Mouse (Mus musculus): ENCODE data around the gene Dync1h1.
"Not testable (repeated sequence)": the region's sequence is repeated elsewhere in the genome, so short reads cannot be mapped to it uniquely, and the experiment has no call there.

Gene Dync1h1

DNA sequence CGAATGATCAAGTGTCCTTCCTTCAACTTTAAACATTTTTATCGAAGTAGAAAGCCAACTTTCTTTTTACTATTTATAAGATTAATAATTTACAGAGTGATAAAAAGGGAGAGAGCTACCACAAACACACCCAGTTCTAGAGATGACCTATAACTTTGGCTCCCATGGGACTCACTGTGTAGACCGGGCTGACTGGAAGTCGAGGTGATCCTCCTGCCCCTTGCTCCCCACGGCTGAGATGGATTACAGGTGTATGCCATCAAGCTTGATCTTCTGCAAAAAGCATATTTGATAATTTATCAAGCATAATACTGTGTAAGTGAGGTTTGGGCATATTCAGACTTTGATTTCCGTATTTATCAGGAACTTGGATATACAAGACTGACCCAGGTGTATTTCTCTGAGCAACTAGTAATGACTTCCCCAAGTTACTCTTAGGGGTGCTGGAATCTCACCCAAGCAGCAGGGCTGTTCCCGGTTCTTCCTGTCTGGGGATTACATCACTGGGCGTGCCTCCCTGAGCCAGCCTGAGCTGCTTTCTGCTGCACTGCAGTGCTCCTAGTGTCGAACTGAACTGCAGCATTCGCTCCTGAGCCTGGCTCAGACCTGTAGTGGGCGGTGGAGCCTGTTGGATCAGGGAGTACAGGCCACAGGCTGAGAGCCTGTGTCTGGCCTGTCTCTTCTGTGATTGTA lies 7.4 kb downstream of the Dync1h1 start:
- DNase-seq, result no peak

DNA sequence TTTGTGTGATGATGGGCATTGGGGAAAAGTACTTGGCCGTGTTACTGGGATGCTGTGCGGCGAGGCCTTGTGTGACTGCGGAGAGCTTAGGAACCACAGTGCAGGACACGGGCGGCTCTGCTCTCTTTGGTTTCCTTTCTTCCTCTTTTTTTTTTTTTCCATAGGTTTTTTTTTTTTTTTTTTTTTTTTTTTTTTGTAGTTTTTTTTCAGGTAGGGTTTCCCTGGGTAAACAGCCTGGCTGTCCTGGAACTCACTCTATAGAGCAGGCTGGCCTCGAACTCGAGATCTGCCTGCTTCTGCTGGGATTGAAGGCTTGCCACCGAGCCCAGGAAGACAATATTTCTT lies 7.9 kb downstream of the Dync1h1 start:
- no peak for DNase-seq

DNA sequence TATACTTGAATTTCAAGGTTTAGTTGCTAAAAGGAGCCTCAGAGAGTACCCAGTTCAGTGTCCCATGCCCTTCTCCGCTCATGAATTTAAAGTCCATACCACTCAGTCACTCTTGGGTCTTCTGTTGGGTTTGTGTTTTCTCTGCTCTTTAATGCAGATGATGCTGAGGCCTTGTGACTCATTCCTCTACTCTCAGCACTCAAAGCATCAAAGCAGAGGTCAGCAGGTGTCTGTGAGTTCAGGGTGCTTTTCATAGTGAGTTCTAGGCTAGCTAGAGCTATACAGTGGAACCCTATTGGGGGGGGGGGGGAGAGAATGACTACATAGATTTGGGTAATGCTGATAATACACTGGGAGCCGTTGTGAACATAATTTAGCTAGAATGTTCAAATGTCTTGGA lies 9.5 kb downstream of the Dync1h1 start:
- DNase-seq, result no peak

DNA sequence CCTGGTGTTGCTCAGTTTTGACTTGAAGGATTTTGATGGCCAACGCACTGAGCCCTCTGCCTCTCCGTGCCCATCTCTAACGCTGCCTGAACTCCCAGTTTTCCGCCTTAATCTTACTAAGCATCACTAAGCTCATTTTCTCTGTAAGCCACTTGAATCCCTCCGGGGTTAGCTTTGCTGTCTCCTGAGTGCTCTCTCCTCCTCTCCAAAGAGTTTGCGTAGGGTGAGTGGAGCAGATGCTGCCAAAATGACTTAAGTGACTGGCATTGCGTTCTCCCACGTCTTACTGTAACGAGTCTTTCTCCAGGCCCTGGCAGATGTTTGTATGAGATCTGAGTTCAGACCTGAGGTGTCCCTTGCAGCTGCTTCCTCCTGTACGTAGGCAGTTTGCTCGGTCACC lies 28.8 kb downstream of the Dync1h1 start:
- no peak for DNase-seq

DNA sequence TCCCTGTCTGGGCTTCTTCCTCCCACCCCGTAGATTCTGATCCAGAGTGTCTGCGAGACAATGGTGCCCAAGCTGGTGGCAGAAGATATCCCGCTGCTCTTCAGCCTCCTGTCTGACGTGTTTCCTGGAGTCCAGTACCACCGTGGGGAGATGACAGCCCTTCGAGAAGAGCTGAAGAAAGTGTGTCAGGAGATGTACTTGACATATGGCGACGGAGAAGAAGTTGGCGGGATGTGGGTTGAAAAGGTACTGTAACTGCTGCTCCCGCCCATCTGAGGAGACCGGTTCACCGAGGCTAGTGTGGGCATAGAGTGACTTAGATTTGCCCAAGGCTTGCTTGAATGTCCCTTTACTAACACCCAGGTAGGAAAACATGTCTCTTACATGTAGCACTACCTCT lies 35.0 kb downstream of the Dync1h1 start:
- DNase-seq, result no peak

DNA sequence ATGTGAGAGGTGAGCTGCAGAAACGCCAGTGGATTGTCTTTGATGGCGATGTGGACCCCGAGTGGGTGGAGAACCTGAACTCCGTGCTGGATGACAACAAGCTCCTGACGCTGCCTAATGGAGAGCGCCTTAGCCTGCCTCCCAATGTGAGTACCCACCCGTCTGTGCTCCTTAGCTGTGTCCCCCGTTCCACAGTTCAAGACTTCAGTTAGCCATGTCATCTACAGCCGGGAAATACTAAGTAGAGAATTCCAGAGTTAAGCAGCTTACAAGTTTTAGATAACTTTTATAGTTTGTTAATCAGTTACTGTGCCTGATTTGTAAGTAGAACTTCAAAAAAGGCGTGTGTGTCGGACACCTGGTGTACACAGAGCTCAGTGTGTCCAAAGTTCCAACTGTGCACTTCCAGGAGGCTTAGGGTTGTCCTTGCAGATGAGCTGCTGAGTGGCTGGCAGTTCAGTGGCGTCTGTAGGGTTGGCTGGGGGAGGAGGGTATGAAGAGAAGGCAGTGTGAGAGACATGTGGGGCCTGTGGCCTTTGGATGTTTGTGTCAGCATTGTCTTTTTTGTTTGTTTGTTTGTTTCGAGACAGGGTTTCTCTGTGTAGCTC lies 36.4 kb downstream of the Dync1h1 start:
- no peak for DNase-seq

DNA sequence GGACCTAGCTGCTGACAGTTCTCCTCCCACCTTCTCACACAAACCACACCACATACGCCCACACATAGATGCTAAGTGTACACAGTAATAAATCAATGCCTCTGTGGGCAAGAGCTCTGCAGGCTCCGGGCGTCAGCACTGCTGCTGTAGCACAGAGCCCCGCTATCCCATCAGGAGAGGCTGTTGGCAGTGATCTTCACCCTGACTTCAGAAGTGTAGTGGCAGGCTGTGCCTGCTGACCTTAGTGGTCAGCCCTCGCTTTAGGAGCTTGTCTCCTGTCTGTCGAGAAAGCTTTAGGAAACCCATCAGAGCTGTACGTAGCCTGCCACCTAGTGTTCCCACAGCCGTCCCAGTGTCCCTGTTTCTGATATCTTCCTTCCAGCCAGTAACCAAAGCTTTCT lies 49.0 kb downstream of the Dync1h1 start:
- no peak for DNase-seq

DNA sequence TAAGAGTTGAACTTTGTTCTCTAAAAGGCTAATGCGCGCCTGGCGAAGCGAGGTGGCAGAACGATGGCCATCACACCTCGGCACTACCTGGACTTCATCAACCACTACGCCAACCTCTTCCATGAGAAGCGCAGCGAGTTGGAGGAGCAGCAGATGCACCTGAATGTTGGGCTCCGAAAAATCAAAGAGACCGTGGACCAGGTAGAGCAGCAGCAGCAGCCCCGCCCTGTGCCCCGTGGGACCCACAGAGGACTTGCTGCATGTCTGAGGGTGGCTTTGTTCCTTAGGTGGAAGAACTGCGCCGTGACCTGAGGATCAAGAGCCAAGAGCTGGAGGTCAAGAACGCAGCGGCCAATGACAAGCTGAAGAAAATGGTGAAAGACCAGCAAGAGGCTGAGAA lies 50.2 kb downstream of the Dync1h1 start:
- no peak for DNase-seq

DNA sequence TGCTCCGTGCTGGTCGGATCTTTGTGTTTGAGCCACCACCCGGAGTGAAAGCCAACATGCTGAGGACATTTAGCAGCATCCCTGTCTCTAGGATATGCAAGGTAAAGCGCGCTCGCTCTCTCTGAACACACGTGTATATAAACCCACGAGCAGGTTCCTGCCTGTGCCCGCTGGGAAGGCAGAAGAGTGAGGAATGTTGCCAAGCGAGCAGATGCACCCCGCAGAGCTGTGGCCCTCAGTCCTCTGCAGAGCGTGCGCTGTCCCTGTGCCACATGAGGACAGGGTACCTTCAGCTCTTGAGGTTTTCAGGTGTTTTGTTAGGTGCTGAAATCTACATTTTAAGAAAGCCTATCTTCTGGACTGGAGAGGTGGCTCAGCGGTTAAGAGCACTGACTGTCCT lies 60.5 kb downstream of the Dync1h1 start:
- no peak for DNase-seq

DNA sequence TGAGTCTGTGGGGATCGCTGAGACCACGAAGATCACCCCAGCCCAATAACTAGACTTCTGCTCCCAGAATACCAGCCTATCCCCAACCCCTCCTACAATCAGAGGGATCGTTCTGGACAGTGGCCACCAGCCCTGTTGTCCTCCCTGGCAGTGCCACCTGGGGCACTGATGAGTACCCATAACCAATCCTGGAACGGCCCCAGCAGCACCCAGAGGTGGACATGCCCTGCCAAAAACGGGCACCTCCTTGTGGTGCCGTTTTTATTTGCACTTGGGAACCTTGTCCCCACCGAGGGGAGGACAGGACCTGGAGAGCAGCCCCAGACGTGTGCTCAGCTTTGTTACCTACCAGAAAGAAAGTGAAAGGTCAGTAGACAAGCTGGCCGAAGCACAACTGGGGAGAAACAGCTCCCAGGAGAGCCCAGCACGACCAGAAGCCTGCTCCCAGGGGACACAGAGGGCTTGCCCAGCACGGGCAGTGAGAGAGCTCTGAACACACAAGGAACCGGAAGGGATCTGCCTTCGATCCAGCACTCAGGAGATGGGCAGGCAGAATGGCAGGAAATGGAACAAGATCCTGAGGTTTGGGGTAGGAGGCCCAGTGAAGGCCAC lies 66.3 kb downstream of the Dync1h1 start:
- DNase-seq, result no peak

DNA sequence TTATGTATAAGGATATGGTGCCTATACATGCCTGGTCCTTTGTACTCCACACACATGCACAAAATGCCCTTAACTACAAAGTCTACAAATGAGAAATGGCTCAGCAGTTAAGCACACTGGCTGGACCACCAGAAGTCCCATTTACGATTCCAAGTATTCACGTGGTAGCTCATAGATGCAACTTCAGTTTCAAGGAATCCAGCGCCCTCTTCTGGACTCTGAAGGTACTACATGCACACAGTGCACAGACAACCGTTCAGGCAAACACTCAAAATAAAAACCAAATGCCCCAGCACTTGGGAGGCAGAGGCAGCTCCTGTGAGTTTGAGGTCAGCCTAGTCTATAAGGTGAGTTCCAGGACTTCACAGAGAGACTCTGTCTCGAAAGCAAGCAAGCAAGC lies 73.0 kb downstream of the Dync1h1 start:
- DNase-seq, result peak; percentile 48

DNA sequence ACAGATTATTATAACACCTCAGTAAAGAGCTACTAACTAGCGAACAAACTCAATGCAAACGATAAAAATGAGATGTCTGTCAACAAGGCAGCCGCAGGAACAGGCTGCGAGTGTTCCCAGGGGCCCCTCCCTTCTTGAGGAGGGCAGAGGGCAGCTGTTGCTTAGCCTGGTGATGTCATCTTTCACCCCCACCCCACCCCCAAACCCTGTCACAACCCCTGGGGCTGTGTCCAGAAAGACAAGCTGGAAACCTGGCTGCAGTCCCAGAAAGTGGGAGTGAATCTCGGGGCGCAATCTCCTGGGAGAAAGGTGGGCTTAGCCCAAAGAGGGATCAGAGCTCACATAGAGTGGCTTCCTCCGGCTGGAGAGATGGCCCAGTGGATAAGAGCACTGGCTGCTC lies 79.9 kb downstream of the Dync1h1 start:
- no peak for DNase-seq

DNA sequence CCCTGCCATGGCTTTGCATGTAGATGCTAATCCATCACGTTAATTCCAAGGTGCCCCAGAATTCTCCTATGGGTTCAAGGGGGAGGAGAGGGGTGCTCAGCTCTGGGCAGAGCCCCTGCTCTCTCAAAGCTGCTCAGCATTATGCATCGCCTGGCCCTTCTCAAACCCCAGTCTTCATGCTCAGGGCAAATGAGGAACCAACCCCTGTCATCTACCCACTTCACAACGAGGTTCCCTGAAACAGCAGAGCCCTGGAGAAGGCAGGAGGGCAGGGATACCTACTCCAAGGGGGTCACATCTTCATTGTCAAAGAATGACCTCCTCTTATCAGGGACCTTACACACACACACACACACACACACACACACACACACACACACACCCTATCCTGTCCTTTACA lies 80.6 kb downstream of the Dync1h1 start:
- no peak for DNase-seq

DNA sequence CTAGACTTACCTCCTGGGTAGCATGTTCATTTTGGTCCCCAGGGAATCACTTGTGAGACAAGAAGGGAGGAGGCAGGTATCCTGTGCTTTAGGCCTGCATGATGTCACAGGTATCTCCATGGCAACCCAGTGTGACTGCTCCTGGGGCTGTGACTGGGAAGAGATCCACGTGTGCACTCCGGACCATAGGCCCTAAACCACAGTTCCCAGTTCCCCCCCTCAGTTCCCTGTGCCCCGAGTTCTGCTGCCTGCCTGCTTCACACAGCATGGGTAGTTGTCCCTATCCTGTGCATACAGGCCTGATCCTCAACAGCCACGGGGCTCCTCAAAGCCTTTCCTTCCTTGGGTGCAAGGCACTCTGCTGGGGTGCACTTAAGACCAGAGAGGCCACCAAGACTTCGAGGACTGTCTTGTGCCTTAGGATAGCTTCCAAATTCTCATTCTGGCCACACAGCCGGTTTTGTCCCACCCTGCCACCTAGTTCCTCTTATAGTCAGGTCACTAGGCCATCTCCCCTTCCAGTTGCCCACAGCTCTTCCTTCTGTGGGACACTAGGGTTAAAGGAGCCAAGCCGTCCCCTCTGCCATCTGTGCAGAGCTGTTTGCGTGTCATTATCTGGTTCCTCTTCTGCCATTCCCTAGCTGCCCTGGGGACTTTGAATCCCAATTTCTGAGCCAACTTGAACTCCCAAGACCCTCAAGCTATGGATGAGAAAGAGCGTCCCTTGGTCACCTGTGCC lies 81.5 kb downstream of the Dync1h1 start, which contains the start of gene 1700001K19Rik:
Gene 1700001K19Rik (minus strand): TSS at position 59 of the 739 bp plus-strand sequence.
- DNase-seq, result no peak

DNA sequence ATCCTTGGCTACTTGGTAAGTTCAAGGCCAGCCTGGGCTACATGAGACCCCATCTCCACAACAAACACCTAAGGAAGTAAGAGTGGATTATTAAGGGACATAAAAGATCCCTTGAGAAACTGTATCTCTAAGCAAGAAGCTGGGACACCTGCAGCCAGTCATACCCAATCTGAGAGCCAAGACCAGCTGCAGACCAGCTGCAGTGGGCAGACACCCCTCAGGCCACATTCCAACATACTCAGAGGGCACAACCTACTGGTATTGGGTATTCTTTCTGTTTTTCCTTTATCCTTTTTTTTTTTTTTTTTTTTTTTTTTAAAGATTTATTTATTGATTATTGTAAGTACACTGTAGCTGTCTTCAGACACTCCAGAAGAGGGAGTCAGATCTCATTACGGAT lies 82.3 kb downstream of the Dync1h1 start:
- no peak for DNase-seq

DNA sequence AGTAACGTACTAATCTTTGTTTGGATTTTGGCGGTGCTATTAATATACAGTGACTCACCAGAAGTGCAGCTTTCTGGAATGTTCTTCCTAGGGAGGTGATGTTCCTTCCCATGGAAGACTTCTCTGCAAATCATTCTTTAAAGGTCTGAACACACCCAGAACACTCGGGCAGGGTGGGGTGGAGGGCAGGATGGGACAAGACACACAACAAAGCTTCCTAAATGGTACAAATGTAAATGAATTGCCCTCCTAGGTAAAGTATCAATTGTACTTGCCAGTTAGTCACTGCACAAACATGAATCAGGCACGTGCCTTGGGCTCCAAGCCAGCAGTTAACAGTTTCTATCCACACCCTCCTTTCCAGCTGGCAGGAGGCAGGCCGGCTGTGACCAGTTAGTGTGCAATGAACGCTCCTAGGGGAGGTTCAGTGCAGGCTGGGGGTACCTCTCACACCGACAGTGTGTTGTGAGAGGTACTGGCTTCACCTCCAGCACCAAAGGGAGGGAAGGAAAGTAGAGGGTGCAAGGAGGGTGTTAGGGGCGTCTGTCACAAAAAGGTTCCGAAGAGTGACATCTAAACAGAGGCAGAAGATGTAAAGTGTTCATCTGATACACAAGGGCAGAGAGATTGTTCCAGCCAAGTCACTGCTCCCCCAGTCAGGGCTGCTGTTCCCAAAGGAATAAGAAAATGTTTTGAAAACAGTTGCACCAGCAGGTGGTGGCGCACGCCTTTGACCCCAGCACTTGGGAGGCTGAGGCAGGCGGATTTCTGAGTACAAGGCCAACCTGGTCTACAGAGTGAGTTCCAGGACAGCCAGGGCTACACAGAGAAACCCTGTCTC lies 86.9 kb downstream of the Dync1h1 start:
- DNase-seq, result peak; percentile 53

DNA sequence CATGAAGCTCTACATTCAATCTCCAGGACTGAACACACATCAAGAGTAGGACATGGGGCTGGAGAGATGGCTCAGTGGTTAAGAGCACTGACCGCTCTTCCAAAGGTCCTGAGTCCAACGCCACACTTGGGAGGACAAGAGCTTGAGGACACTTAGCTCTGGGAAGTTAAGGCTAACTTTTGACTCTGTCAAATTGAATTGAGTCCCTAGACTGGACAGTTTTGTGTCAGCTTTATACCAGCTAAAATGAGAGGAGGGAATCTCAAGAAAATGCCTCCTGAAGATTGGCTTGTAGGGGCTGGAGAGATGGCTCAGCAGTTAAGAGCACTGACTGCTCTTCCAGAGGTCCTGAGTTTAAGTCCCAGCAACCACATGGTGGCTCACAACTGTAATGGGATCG lies 87.7 kb downstream of the Dync1h1 start:
- DNase-seq, result not testable (repeated sequence)

DNA sequence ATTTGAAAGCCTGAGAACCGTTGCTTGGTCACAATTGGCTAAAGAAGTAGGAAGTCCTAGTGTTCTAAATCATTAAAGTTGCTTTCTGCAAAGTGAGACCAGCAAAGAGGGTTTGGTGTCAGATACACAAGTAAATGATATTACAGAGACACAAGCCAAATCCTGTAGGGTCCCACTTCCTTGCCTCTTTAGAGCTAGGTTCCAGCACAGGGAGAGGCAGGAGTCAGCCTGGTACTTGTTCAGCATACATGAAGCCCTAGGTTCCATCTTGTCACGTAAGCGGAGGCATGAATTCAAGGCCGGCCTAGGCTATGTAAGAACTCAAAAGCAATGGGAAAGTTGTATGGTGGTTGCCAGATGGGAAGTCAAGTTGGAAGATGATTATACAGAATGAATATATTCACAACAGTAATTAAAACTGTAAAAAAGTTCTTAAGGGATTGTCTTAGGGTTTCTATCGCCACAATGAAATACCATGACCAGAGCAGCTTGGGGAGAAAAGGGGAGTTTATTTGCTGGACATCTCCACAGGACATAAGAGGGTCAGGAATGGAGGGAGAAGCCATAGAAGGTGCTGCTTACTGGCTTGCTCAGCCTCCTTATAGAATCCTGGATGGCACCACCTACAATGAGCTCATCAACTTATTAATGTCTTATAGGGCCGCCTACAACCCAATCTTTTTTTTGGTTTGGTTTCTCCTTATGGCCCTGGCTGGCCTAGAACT lies 88.8 kb downstream of the Dync1h1 start:
- no peak for DNase-seq

DNA sequence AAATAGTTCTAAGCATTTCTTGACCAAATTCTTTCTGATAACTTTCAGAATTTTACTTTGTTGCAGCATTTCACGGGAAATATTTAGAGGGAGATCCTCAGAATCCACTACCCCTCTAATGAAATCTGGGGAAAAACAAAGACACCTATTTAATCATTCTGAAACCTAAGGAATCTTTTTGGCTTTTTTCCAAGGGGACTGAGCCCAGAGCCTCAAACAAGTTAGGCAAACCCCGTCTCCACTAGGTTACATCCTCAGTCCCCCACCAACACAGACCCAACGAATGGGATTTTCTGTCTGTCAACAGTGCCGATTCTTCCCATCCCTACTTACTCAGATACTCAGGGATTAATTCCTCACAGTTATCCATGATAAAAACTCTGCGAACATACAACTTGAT lies 92.1 kb downstream of the Dync1h1 start:
- DNase-seq, result not testable (repeated sequence)

DNA sequence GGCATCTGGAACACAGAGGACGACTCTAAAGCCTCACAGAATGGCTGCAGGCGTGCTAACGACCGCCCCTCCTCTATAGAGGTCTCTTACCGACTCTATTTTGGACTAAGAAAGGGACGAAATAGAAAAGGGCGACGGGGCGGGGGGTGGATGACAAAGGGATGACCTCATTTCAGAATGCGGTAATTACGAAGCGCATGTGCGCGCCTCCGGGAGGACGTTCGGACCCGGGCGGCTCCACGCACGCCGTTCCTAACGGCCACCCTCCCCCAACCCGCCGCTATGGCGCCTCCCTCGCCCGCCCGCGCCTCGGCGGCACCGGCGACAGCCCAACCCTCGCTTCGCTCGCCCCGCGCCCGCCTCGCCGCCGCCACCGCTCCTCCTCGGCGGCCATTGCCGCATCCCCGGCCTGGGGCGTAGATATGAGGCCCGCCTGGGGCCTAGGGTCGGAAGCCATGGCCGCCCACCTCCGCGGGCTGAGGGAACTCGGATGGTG lies 94.5 kb downstream of the Dync1h1 start:
- peak; percentile 69 for DNase-seq

DNA sequence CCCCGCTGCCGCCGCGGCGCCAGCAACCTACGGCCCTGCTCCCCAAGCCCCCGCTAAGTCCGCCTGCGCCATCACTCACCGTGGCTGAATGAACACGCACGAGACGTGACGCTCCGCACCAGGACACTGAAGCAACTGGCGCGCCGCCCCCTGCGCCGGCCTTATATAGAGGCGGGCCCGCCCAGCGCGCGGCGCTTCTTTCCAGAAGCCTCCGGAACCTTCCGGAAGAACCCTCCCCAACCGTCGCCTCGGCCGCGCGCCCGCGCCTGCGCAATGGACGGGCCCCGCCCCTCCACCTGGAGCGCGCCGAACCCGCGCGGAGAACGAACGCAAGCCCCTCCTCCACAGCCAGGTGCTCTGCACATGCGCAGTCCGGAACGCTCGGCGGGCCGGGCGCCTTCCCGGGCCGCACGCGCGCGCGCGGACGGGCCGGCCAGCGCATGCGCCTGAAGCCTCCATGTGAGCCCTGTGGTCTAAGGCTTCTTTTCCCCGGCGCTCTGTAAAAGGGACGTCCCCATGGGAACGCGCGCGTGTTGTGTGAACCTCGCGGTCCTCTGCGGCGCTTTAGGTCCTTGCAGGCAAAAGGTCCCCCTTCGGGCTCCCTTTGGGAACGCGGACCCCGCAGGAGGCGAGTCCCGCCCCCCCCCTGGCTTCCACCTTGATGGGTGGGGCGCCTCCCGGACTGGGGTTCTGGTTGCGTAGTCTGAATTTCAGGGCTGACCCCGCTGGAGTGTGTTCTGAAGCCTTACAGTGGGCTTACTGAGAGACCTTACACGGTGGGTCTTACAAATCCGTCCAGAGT lies 95.1 kb downstream of the Dync1h1 start:
- DNase-seq, result peak; percentile 99
